Mouse (Mus musculus): ENCODE measurements at regions not wholly inside any gene's neighbourhood (a gene's known extent, or its start where the extent isn't known, plus 50 kb on each side); places are given as distances from the start of the nearest gene placed in this dataset.
A peak's percentile ranks its signal among the peaks of the same experiment; 100 is the strongest.

DNA sequence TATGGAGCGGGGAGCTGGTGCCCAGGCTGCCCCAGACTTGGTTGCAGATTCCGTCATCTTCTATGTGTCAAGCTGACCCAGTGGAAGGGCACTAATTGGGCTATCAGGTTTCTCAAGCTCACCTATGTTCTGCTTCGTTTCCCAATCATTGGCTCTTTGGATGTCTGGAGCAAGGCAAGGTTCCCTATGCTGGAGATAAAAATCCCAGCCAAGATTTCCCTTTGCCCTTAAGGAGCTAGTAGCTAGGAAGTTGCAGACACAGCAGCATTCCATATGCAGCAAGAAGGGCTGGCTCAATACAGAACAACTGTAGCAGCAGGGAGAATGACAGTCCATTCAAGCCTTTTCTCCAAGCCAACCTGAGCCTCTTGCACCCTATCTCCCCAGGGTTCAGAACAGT, 159.2 kb upstream of the Zfp706 start:
- no peak for ATAC-seq (replicated peaks in 1 of 2; ENCODE audit: insufficient read depth in 1 of 2, low FRiP score in 2 of 2, low TSS enrichment in 1 of 2, low read depth in 1 of 2, poor library complexity in 2 of 2, severe bottlenecking in 2 of 2)

DNA sequence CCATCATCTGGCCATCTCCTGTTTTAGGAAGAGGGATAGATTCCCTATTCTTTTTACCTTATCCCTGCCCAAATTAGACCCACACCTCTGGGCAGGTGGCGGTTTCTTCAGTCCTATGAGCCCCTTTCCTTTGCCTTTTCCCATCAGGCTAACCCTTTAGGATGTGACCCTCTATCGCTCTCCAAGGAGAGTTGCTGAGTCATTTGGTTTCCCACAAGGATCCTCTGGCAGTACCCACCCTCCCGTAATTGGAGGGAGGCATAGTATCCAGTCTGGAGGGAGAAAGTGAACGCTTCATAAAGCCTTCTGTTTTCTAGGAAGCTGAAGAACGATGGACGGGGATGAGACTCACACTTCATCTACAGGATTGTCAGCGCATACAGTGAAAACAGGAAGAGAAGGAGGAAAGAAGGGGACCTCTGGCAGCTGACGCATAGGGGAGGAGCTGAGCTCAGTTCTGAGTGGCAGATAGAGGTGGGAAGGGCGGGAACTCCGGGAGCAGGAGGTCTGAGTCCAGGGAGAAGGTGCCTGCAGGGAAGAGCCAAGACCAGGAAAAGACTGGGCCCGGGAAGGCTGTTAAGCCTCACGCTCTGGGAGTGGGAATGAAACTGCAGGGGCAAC, 158.4 kb upstream of the Zfp706 start:
- no peak; a peak in 2 of 4 replicates for ATAC-seq (replicated peaks in 1 of 2; ENCODE audit: insufficient read depth in 1 of 2, low FRiP score in 2 of 2, low TSS enrichment in 1 of 2, low read depth in 1 of 2, poor library complexity in 2 of 2, severe bottlenecking in 2 of 2)

- ATAC-seq (replicated peaks in 1 of 2; ENCODE audit: insufficient read depth in 1 of 2, low FRiP score in 2 of 2, low TSS enrichment in 1 of 2, low read depth in 1 of 2, poor library complexity in 2 of 2, severe bottlenecking in 2 of 2), result no peak
These were observed 157.6 kb upstream of the Zfp706 start for GRCm38 (mm10) chr15:37165216-37165615.

DNA sequence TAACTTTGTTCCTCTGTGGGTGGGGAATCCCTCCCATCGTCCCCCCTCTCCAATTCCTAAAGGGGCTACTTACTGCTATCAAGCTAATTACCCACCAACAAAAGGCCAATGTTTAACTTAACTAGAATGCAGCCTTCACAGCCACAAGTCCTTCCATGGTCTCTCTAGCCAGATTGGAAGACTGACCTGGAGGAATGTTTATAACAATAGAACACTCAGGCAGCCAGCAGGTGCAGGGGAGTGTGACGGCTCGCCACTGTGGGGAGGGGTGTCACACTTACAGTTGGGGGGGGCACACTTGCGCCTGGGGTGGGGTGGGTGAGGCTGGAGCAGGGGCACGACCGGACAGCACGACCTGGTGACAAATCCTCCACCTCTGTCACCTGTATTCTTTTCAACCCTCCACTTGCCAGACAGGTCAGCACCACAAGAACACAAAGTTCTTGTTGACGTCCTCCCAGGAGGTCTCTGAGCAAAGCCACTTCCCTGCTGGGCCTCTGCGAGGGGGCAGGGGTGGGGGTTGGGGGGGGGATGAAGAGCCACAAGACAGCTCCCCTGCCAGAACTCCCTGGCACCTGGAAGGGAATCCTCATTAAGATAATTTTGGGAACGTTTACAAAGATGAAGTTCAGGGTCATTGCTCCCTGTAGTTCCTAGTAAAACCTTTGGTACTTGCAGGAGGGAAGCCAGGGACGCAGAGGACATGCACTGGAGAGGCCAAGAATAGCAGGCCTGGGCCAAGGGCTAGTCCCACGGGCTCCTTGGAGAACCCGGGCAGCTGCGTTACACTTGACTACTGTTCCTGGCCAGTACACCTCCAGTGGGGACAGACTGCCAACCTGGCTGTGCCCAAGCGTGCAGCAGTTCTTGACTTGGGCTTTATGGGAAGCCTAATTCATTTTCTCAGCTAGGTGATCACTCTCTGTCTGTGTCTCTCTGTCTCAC, 156.9 kb upstream of the Zfp706 start:
- ATAC-seq (replicated peaks in 1 of 2; ENCODE audit: insufficient read depth in 1 of 2, low FRiP score in 2 of 2, low TSS enrichment in 1 of 2, low read depth in 1 of 2, poor library complexity in 2 of 2, severe bottlenecking in 2 of 2), result no peak

DNA sequence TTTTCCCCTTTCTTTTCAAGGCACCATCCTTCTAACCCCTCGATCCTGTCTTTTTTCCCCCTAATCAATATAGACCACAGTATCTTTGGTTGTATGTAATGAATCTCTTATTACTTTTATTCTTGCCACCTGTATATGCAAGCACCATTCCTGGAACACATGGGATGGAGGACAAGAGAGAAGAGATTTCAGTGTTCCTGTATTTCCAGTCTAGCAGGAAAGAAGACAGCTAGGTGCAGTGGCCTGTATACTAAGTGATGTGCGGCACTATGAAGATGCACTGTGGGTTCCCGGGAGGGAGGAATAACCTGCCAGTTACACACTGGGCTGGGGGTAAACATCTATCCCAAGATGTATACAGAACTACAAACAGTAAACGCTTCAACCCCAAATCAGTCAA, 152.4 kb upstream of the Zfp706 start:
- no peak for ATAC-seq (replicated peaks in 1 of 2; ENCODE audit: insufficient read depth in 1 of 2, low FRiP score in 2 of 2, low TSS enrichment in 1 of 2, low read depth in 1 of 2, poor library complexity in 2 of 2, severe bottlenecking in 2 of 2)

DNA sequence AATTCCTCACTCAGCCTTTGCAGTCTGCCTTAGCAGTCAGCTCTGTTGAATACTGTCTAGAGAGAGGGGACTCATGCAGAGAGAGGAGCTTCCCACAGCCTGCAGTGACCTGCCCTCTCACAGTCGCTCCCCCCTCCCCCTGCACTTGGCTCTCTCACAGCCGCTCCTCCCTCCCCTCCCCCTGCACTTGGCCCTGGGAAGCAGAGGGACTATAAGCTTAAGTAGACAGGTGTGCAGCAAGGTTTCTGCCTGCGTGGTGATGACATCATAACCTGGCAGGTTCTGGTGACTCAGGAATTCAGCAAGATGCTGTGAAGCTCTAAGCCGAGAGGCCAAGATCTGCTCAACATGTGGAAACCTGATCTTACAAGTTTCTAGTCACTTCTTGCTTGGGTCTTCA, 151.8 kb upstream of the Zfp706 start:
- no peak for ATAC-seq (replicated peaks in 1 of 2; ENCODE audit: insufficient read depth in 1 of 2, low FRiP score in 2 of 2, low TSS enrichment in 1 of 2, low read depth in 1 of 2, poor library complexity in 2 of 2, severe bottlenecking in 2 of 2)

DNA sequence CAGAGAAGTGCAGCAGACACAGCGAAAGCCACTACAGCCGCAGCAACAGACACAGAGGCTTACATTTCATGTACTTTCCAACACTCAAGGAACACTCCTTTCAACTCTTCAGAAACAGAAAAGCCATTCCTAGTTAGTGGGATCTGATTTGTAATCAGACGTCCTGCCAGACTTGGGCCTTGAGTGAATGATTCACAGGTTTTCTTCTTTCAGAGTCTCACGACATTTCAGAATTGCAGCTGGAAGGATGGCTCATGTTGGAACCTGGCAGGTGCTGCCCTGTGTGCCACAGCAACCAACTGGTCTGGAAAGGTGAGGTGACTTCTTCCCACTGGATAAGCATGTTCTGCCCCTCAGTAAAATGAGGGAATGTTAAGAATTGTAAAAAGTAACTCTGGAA, 149.8 kb upstream of the Zfp706 start:
- ATAC-seq (replicated peaks in 1 of 2; ENCODE audit: insufficient read depth in 1 of 2, low FRiP score in 2 of 2, low TSS enrichment in 1 of 2, low read depth in 1 of 2, poor library complexity in 2 of 2, severe bottlenecking in 2 of 2), result no peak

- no peak for ATAC-seq (replicated peaks in 1 of 2; ENCODE audit: insufficient read depth in 1 of 2, low FRiP score in 2 of 2, low TSS enrichment in 1 of 2, low read depth in 1 of 2, poor library complexity in 2 of 2, severe bottlenecking in 2 of 2)
These were observed 147.4 kb upstream of the Zfp706 start for GRCm38 (mm10) chr15:37154934-37155333.

GRCm38 (mm10) chr15:37153177-37153576, 145.6 kb upstream of the Zfp706 start:
- ATAC-seq (replicated peaks in 1 of 2; ENCODE audit: insufficient read depth in 1 of 2, low FRiP score in 2 of 2, low TSS enrichment in 1 of 2, low read depth in 1 of 2, poor library complexity in 2 of 2, severe bottlenecking in 2 of 2), result no peak

- peak; percentile 56 to 81; a peak in 3 of 4 replicates for ATAC-seq (replicated peaks in 1 of 2; ENCODE audit: insufficient read depth in 1 of 2, low FRiP score in 2 of 2, low TSS enrichment in 1 of 2, low read depth in 1 of 2, poor library complexity in 2 of 2, severe bottlenecking in 2 of 2)
These were observed 128.1 kb upstream of the Zfp706 start for GRCm38 (mm10) chr15:37135590-37136164.

- peak; percentile 17 to 40; a peak in 2 of 4 replicates for ATAC-seq (replicated peaks in 1 of 2; ENCODE audit: insufficient read depth in 1 of 2, low FRiP score in 2 of 2, low TSS enrichment in 1 of 2, low read depth in 1 of 2, poor library complexity in 2 of 2, severe bottlenecking in 2 of 2)
These were observed 127.5 kb upstream of the Zfp706 start for GRCm38 (mm10) chr15:37134913-37135589.

GRCm38 (mm10) chr15:37134386-37134785, 126.8 kb upstream of the Zfp706 start:
- no peak for ATAC-seq (replicated peaks in 1 of 2; ENCODE audit: insufficient read depth in 1 of 2, low FRiP score in 2 of 2, low TSS enrichment in 1 of 2, low read depth in 1 of 2, poor library complexity in 2 of 2, severe bottlenecking in 2 of 2)

DNA sequence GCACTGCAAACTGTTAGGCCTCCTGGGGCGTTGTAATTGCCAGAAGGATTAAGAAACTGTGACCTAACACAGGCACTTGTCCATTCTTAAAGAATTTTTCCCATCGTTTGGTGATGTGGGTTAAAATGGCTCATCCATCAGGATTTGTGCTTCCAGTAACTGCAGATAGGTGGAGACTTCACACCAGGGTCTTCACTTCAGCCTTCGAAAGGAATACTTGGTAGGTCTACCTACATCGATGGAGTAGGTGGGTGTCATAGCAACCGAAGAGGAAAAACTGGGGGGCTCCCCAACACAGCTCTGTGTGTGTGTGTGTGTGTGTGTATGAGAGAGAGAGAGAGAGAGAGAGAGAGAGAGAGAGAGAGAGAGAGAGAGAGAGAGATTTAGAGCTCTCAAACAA, 126.3 kb upstream of the Zfp706 start:
- ATAC-seq (replicated peaks in 1 of 2; ENCODE audit: insufficient read depth in 1 of 2, low FRiP score in 2 of 2, low TSS enrichment in 1 of 2, low read depth in 1 of 2, poor library complexity in 2 of 2, severe bottlenecking in 2 of 2), result no peak

DNA sequence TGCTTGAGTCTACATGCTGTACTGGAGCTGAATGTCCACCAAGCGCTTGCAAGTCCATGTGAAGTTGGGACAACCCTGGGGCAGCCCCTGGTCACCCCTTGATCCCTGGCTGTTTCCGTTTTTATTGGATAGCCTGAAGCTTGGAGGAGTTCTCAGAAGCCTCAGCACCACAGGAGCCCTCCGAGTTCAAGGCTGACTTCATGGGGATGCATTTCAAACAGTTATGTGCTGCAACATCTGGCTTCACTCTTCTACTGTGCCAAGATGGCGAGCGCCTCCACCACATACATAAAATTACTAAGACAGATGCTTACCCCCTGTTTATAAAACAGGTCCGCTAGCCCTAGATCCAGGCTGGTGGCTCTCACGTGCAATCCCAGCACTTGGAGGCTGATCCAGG, 120.1 kb upstream of the Zfp706 start:
- no peak for ATAC-seq (replicated peaks in 1 of 2; ENCODE audit: insufficient read depth in 1 of 2, low FRiP score in 2 of 2, low TSS enrichment in 1 of 2, low read depth in 1 of 2, poor library complexity in 2 of 2, severe bottlenecking in 2 of 2)

- ATAC-seq (replicated peaks in 1 of 2; ENCODE audit: insufficient read depth in 1 of 2, low FRiP score in 2 of 2, low TSS enrichment in 1 of 2, low read depth in 1 of 2, poor library complexity in 2 of 2, severe bottlenecking in 2 of 2), result no peak
These were observed 119.6 kb upstream of the Zfp706 start for GRCm38 (mm10) chr15:37127170-37127569.

GRCm38 (mm10) chr15:37125823-37126222, 118.2 kb upstream of the Zfp706 start:
- no peak for ATAC-seq (replicated peaks in 1 of 2; ENCODE audit: insufficient read depth in 1 of 2, low FRiP score in 2 of 2, low TSS enrichment in 1 of 2, low read depth in 1 of 2, poor library complexity in 2 of 2, severe bottlenecking in 2 of 2)

- ATAC-seq (replicated peaks in 1 of 2; ENCODE audit: insufficient read depth in 1 of 2, low FRiP score in 2 of 2, low TSS enrichment in 1 of 2, low read depth in 1 of 2, poor library complexity in 2 of 2, severe bottlenecking in 2 of 2), result no peak
These were observed 117.4 kb upstream of the Zfp706 start for GRCm38 (mm10) chr15:37124951-37125350.

DNA sequence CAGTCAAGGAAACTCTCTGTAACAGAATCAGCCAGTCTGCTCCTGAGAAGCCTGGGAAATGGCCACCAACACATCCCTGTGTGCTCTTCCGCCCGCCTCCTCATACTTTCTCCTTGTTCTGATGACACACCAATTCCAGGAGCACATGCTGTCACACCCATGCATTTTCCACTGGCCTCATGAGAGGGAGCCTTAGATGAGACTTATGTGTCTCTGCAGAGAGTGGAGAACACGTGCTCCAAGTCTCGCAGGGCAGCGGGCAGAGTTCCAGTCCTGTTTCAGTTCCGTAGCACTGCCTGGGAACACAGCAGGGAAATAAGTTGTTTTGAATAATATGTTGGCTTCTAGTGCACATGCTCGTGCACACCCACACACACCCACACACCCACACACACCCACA, 116.7 kb upstream of the Zfp706 start:
- ATAC-seq (replicated peaks in 1 of 2; ENCODE audit: insufficient read depth in 1 of 2, low FRiP score in 2 of 2, low TSS enrichment in 1 of 2, low read depth in 1 of 2, poor library complexity in 2 of 2, severe bottlenecking in 2 of 2), result no peak
